Mouse (Mus musculus) erythroblast, embryonic 14.5 days (primary cell): ENCODE data around the gene Bcas3. TPM values are rescaled to one million over a fixed set of nuclear protein-coding genes. Genes with fewer than 3 reads are reported as not detected.
A peak's percentile ranks its signal among the peaks of the same experiment; 100 is the strongest.

Experiments
- H3K27me3 ChIP-seq: 2 replicates; pipeline ENCODE4 v1.6.1; 2012; ENCODE audit warnings: inconsistent platforms; ENCODE audit not compliant: control insufficient read depth
- H3K36me3 ChIP-seq: 2 replicates; pipeline ENCODE4 v1.6.1; 2012; ENCODE audit warnings: mild to moderate bottlenecking, inconsistent platforms; ENCODE audit not compliant: control insufficient read depth
- H3K4me1 ChIP-seq: 2 replicates; pipeline ENCODE4 v1.6.1; 2012; ENCODE audit warnings: inconsistent platforms; ENCODE audit not compliant: control insufficient read depth
- H3K4me3 ChIP-seq: replicated peaks from 2 replicates; pipeline ENCODE3; 2012; ENCODE audit warnings: moderate library complexity, mild to moderate bottlenecking, inconsistent platforms
- H3K9me3 ChIP-seq: 2 replicates; pipeline ENCODE4 v1.6.1; 2012; ENCODE audit warnings: low read length, inconsistent platforms, mixed read lengths; ENCODE audit not compliant: control insufficient read depth
- GATA1 ChIP-seq: IDR thresholded peaks from 2 replicates; pipeline ENCODE4 v1.6.1; 2012; ENCODE audit warnings: low read length, inconsistent platforms, mixed read lengths
- TAL1 ChIP-seq: IDR thresholded peaks from 3 replicates; pipeline ENCODE4 v1.6.1; 2012; ENCODE audit warnings: low read length, inconsistent platforms, mixed read lengths
- polyA plus RNA-seq: library from polyadenylated mRNA; stranded (reverse); fragments of >175 nt; gene quantifications from 2 replicates; pipeline ENCODE4 v1.2.3, GENCODE M21; 2012

Gene Bcas3
- 24.3 and 25.9 TPM in 2 replicates for polyA plus RNA-seq

DNA sequence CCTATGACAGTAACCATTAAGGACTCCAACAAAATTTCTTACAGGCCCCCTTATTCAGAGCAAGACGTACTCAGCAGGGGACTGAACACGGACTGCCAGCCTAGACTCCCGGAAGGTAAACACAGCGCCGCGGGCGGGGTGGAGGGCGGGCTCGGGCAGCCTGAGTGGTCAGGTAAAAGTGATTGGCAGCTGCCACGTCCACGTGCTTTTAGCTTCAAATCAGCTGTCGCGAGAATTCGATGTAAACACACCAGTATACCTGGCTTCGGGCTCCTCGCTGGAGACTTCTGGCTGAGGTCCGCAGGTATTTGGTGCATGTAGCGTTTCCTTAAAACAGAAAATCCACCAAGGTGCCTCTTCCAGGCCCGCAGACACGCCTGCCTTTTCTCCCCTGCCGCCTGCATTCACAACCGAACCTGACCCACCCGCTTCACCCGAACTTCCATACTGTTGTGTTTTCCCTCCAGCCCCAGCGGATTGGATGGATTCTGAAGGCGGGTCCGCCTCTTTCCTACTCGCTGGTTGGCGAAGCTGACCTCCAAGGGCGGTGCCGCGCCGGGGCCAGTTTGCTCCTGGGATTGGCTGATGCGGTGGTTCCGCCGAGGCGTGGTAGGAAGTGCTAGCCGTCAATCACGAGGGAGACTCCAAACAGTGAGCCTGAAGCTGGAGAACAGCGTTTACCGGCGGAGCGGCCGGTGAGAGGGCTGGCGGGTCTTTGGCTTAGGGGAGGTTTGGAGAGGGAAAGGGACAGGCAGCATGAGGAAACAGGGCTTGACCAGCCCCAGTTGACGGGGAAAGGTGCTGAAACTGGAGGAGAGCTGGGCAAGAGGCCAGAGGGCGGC, at the start of gene Bcas3:
Gene Bcas3 (plus strand): TSS at position 629 of the 842 bp plus-strand sequence.
- peaks cover 66% of the 10 kb centered on the region for H3K4me1 ChIP-seq
- TF ChIP-seq TAL1 (no peak), GATA1 (no peak)
- H3K36me3 ChIP-seq, result peaks cover 57% of the 10 kb centered on the region
- peak within 1 kb of the TSS; percentile 87 for H3K4me3 ChIP-seq
- H3K9me3 ChIP-seq, result no peaks in the 10 kb centered on the region
- no peaks in the 10 kb centered on the region for H3K27me3 ChIP-seq

- no peaks in the 10 kb centered on the region for H3K9me3 ChIP-seq
- TF ChIP-seq GATA1 (no peak), TAL1 (no peak)
- H3K4me3 ChIP-seq, result no peak overlapping the region
- no peaks in the 10 kb centered on the region; the same call in 1 of the 2 replicates for H3K27me3 ChIP-seq
- H3K4me1 ChIP-seq, result peaks cover 34% of the 10 kb centered on the region
- no peaks in the 10 kb centered on the region for H3K36me3 ChIP-seq
Measured at GRCm38 (mm10) chr11:85306577-85307260, 46.2 kb upstream of the Bcas3 start.

GRCm38 (mm10) chr11:85308799-85309198, 44.2 kb upstream of the Bcas3 start:
- Histone ChIP-seq H3K36me3 (peaks cover 12% of the 10 kb centered on the region), H3K4me3 (no peak overlapping the region), H3K27me3 (no peaks in the 10 kb centered on the region; the same call in 1 of the 2 replicates), H3K9me3 (no peaks in the 10 kb centered on the region), H3K4me1 (peaks cover 42% of the 10 kb centered on the region)
- TF ChIP-seq TAL1 (no peak), GATA1 (no peak)

GRCm38 (mm10) chr11:85310407-85310712, 42.6 kb upstream of the Bcas3 start:
- Histone ChIP-seq H3K36me3 (peaks cover 26% of the 10 kb centered on the region), H3K9me3 (peaks cover 3% of the 10 kb centered on the region), H3K27me3 (no peaks in the 10 kb centered on the region; the same call in 1 of the 2 replicates), H3K4me3 (peak overlapping the region; percentile 70), H3K4me1 (peaks cover 41% of the 10 kb centered on the region)
- TF ChIP-seq TAL1 (no peak), GATA1 (no peak)

DNA sequence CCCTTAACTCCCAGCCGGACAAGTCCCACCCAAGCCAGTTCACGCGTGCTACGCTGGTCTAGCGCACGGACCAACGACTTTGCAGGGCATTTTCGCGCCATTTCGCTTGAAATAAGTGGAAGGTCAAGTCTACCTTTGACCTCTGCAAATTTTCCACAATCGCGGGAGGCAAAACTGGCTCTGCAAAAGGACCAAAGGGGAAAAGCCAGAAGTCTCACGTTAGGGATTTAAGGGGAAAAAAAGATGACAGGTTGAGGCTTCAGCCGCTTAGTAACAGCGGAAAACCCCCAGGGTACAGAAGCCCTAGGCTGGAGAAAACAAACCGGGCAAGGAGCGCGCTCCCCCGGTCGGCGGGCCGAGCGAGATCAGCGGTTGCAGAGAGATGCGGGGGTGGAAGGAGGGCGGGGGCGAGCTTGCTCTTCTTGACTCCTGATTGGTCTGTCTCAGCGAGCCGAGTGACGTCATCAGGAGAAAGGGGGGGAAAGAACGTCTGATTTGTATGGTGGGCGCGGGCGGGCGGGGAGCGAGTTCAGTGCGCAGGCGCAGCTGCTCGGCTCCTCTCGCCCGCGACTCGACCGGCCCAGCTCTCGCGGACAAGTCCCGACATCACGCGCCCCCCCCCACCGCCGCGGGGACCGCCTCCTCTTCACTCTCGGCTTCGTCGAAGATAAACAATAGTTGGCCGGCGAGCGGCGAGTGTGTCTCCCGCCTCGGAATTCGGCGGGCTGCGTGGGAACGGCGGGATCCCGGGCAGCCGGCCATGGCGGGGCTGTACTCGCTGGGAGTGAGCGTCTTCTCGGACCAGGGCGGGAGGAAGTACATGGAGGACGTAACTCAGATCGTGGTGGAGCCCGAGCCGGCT, 42.0 kb upstream of the Bcas3 start, which contains the start of gene Ppm1d:
Gene Ppm1d (plus strand): TSS at position 532 of the 862 bp plus-strand sequence.
- H3K4me3 ChIP-seq, result peak within 1 kb of the TSS; percentile 70
- peaks cover 4% of the 10 kb centered on the region for H3K9me3 ChIP-seq
- peaks cover 32% of the 10 kb centered on the region for H3K36me3 ChIP-seq
- TF ChIP-seq TAL1 (no peak), GATA1 (no peak)
- H3K27me3 ChIP-seq, result no peaks in the 10 kb centered on the region; the same call in 1 of the 2 replicates
- peaks cover 41% of the 10 kb centered on the region for H3K4me1 ChIP-seq

- peak overlapping the region; percentile 70 for H3K4me3 ChIP-seq
- H3K36me3 ChIP-seq, result peaks cover 41% of the 10 kb centered on the region
- TF ChIP-seq TAL1, result no peak
- TF ChIP-seq GATA1, result no peak
- peaks cover 4% of the 10 kb centered on the region for H3K9me3 ChIP-seq
- peaks cover 41% of the 10 kb centered on the region for H3K4me1 ChIP-seq
- H3K27me3 ChIP-seq, result no peaks in the 10 kb centered on the region
Measured at GRCm38 (mm10) chr11:85311645-85312490, 41.1 kb upstream of the Bcas3 start.

- Histone ChIP-seq H3K27me3 (no peaks in the 10 kb centered on the region), H3K9me3 (peaks cover 4% of the 10 kb centered on the region), H3K36me3 (peaks cover 48% of the 10 kb centered on the region), H3K4me1 (peaks cover 40% of the 10 kb centered on the region), H3K4me3 (peak overlapping the region; percentile 70)
- TF ChIP-seq TAL1 (no peak), GATA1 (no peak)
Measured at GRCm38 (mm10) chr11:85312818-85313217, 40.1 kb upstream of the Bcas3 start.

- H3K9me3 ChIP-seq, result peaks cover 4% of the 10 kb centered on the region
- peaks cover 42% of the 10 kb centered on the region for H3K4me1 ChIP-seq
- peak overlapping the region; percentile 70 for H3K4me3 ChIP-seq
- H3K36me3 ChIP-seq, result peaks cover 52% of the 10 kb centered on the region
- H3K27me3 ChIP-seq, result no peaks in the 10 kb centered on the region
- TF ChIP-seq GATA1 (no peak), TAL1 (no peak)
Measured at GRCm38 (mm10) chr11:85313361-85313760, 39.6 kb upstream of the Bcas3 start.
